Mouse (Mus musculus) kidney, postnatal 0 days (tissue): ENCODE data around the gene Zfp592. TPM values are rescaled to one million over a fixed set of nuclear protein-coding genes. Genes with fewer than 3 reads are reported as not detected.

Experiments
- ATAC-seq: fragments of 200-750 bp; cut with Nextera tagmentation; replicated peaks from 2 replicates; pipeline ENCODE4 v1.8.0; 2017; ENCODE audit warnings: low read depth, moderate number of reproducible peaks, moderate TSS enrichment, moderate library complexity; ENCODE audit not compliant: low FRiP score
- DNase-seq: peaks from one replicate; pipeline ENCODE4 v3.0.0-alpha.2; 2016; ENCODE audit warnings: low spot score
- H3K27ac ChIP-seq: fragments of 300-500 bp; sonication (generic); 2 replicates; pipeline ENCODE4 v1.5.1; 2014; ENCODE audit warnings: mild to moderate bottlenecking
- H3K27me3 ChIP-seq: fragments of 300-500 bp; sonication (generic); 2 replicates; pipeline ENCODE4 v1.6.1; 2014; ENCODE audit warnings: low read length, mixed read lengths; ENCODE audit not compliant: insufficient read depth
- H3K36me3 ChIP-seq: fragments of 300-500 bp; sonication (generic); 2 replicates; pipeline ENCODE4 v1.6.1; 2014; ENCODE audit warnings: low read length, mixed read lengths; ENCODE audit not compliant: insufficient read depth
- H3K4me1 ChIP-seq: fragments of 300-500 bp; sonication (generic); replicated peaks from 2 replicates; pipeline ENCODE4 v1.6.1; 2014; ENCODE audit warnings: antibody characterized with exemption, low read length, mixed read lengths; ENCODE audit not compliant: insufficient read depth
- H3K4me2 ChIP-seq: fragments of 300-500 bp; sonication (generic); 2 replicates; pipeline ENCODE4 v1.6.1; 2014; ENCODE audit warnings: mild to moderate bottlenecking, low read length, moderate library complexity, mixed read lengths
- H3K4me3 ChIP-seq: fragments of 300-500 bp; sonication (generic); replicated peaks from 2 replicates; pipeline ENCODE4 v1.5.1; 2014; ENCODE audit warnings: low read depth, low read length
- H3K9ac ChIP-seq: fragments of 300-500 bp; sonication (generic); 2 replicates; pipeline ENCODE4 v1.6.1; 2014; ENCODE audit warnings: low read depth, low read length
- H3K9me3 ChIP-seq: fragments of 300-500 bp; sonication (generic); replicated peaks from 2 replicates; pipeline ENCODE4 v1.6.1; 2016; ENCODE audit warnings: low read length, inconsistent platforms, mixed read lengths
- CTCF ChIP-seq: IDR thresholded peaks from 2 replicates; pipeline ENCODE4 v1.5.1; 2016; ENCODE audit warnings: antibody characterized with exemption, low read depth, mild to moderate bottlenecking, moderate library complexity
- WGBS: fragments of 180-500 bp; shearing (Covaris S2); extraction: QIAGEN DNeasy Blood & Tissue Kit; methylation state at CpG from one replicate; pipeline ENCODE4 v1.1.7; 2014; 5-methylcytosine and 5-hydroxymethylcytosine counted together
- polyA plus RNA-seq: library from polyadenylated mRNA; unstranded; fragments of >200 nt; fragmentation: Nextera tagmentation; extraction: Ambion mirVana; gene quantifications from 2 replicates; pipeline ENCODE4 v1.2.1, GENCODE M21; 2015

Zfp592 gene
- polyA plus RNA-seq, 1 experiment from 2014 or later, result 9.7 TPM

DNA sequence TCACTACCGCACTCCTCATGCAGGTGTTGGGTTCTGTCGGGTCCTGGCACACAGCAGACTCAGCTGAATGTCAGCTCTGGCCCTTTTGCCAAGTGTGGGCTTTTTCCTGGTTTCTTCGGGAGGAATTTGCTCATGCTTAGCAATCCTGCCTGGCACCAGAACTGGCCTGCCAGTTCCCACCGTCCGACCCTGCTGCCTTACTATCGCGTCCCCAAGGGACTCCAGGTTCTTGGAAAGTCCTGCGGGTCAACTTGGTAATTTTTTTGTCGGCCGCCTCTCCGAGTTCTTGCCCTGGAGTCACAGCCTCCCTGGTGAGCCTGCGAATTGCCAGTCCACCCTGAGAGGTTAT is 876 bp upstream of the Zfp592 start:
- H3K36me3 ChIP-seq, result no peaks in the 10 kb centered on the region
- H3K27me3 ChIP-seq, result no peaks in the 10 kb centered on the region
- peak overlapping the region; percentile 91 for H3K4me2 ChIP-seq
- under 1% methylated on average over 12 of the region's 12 CpGs for WGBS
- peak overlapping the region; percentile 91 for H3K4me3 ChIP-seq
- H3K4me1 ChIP-seq, result peaks cover 25% of the 10 kb centered on the region
- H3K9ac ChIP-seq, result peak overlapping the region; percentile 97
- no peaks in the 10 kb centered on the region for H3K9me3 ChIP-seq
- TF ChIP-seq CTCF, result no peak
- peak overlapping the region; percentile 98 for H3K27ac ChIP-seq
- DNase-seq (peak; percentile 19), ATAC-seq (peak; percentile 8; the same call in 1 of the 2 replicates)

DNA sequence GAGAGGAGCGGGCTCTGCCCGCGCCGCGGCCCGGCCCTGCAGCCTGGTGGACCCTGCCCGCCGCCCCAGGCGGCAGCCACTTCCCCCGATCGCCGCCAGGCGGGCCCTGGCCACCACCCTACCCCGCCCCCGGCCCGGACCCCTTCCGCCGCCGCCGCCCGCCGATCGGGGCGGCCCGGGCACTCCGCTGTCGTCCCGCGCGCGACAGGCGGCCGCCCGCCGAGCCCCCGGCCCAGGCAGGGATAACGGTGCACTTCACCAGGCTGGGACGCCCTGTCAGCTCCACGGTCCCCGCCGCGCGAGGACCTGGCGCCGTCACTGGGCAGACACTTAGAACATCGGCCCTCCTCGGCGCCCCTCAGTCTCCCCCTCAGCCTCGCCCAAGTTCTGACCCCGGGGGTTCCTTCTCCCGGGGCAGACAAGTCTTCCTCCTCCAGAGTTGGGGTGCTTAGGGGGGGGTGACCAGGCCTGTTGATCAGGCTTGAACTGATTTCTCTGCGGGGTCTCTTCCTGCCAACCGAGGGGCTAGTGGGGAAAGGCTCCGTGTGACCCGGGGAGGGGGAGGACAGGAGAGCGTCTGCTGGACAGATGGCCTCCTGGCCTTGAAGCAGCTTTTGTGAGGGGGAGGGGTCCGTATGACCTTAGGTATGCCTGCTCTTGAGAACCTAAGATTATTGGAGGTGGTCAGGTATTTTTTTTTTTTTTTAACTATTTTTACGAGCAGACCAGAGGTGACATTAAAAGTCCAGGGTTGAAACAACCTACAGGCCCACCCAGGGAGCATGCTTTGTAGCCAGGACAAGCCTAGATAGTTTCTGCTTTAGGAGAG is 567 bp downstream of the Zfp592 start:
- H3K4me2 ChIP-seq, result peak overlapping the region; percentile 91
- H3K9ac ChIP-seq, result peak overlapping the region; percentile 97
- under 1% methylated on average over 43 of the region's 58 CpGs for WGBS
- peak overlapping the region; percentile 91 for H3K4me3 ChIP-seq
- ATAC-seq (peak; percentile 83), DNase-seq (peak; percentile 73)
- H3K9me3 ChIP-seq, result no peaks in the 10 kb centered on the region
- peaks cover 25% of the 10 kb centered on the region for H3K4me1 ChIP-seq
- H3K27me3 ChIP-seq, result no peaks in the 10 kb centered on the region
- peak overlapping the region; percentile 98 for H3K27ac ChIP-seq
- TF ChIP-seq CTCF, result no peak; the same call in 1 of the 2 replicates
- H3K36me3 ChIP-seq, result no peaks in the 10 kb centered on the region

DNA sequence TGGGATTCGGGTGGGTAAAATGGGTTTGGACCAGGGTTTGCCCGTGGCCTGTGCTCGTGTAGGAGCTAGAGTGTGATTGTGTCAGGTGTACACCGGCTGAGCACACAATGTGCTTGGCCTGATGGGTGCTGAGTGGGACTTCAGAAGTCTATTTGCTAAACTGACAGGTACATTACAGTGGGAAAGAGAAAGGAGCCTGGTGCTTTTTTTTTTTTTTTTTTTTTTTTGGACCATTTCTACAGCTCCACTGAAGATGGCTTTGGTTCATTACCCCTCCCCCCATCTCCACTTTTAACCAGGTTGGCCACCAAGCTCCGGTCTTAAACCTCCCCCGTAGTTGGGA is 1.2 kb downstream of the Zfp592 start:
- DNase-seq (no peak), ATAC-seq (no peak)
- WGBS, result 19% methylated on average over 6 of the region's 6 CpGs
- H3K36me3 ChIP-seq, result no peaks in the 10 kb centered on the region
- peak overlapping the region; percentile 98 for H3K27ac ChIP-seq
- H3K9me3 ChIP-seq, result no peaks in the 10 kb centered on the region
- no peak for TF ChIP-seq CTCF
- H3K4me2 ChIP-seq, result peak overlapping the region; percentile 91
- no peaks in the 10 kb centered on the region for H3K27me3 ChIP-seq
- peaks cover 25% of the 10 kb centered on the region for H3K4me1 ChIP-seq
- H3K4me3 ChIP-seq, result peak overlapping the region; percentile 91
- H3K9ac ChIP-seq, result peak overlapping the region; percentile 97

DNA sequence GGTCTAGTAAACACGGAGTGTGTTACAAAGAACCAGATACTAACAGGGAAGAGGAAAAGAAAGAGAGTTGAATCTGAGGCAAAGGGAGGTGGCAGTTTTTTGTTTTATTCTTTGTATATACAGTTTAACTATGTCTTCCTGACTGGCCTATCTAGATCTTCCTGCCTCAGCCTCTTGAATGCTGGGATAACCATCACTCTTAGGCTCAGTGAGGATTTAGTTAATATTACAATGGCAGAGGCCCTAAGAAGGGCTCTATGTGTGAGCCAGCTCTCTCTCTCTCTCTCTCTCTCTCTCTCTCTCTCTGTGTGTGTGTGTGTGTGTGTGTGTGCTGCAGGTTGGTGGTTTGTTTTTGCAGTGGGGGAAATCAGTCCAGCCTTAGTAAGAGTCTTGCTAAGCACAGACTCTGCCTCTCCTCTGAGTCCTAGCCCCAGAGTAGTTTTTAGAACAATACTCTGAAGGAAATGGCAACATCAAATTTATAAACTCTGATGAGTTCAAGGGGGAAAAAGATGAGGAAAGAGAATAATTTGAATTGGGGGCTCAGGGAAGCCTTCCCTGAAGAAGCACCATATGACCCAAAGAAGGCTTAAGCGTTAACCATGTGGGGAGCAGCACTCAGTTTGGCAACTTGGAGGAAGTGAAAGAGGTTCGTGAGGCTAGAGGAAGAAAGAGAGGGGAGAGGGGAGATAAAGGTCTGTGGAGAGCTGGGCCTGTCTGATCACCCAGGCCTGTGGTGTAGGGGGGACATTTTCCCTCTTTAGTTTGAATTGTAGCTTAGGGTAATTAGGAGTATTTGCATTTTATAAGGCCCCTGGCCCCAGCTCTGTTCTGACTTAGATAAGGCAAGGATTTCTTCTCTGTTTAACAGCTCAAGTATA is 2.0 kb downstream of the Zfp592 start:
- no peak for TF ChIP-seq CTCF
- Histone ChIP-seq H3K4me3 (no peak overlapping the region), H3K4me1 (peaks cover 25% of the 10 kb centered on the region), H3K27ac (0 out of 2 replicates have a peak overlapping the region, but pooled peaks have one; percentile 57), H3K9me3 (no peaks in the 10 kb centered on the region), H3K4me2 (peak overlapping the region; percentile 91; the same call in 1 of the 2 replicates), H3K36me3 (no peaks in the 10 kb centered on the region), H3K27me3 (no peaks in the 10 kb centered on the region), H3K9ac (no peak overlapping the region)
- WGBS, result 47% methylated on average over 3 of the region's 3 CpGs
- no peak for ATAC-seq
- DNase-seq, result peak; percentile 35

DNA sequence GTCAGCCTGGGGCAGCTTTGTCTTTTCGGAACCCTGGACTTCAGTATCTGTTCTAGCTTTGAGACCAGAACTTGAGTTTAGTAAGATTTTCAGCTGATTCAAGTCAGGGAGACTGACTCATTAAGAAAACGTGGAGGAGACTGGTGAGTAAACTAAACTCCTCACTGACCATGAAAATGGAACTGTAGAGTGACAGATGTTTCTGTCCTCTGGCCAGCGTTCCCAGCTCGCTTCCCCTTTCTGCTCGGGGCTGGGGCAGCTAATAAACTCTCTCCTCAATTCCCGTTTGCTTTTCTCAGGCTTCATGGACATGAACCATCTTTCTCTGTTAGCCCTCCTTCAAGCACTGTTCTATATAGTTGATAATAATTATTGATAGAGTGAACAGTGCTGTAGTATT is 4.3 kb downstream of the Zfp592 start:
- Histone ChIP-seq H3K9me3 (no peaks in the 10 kb centered on the region), H3K27ac (no peak overlapping the region), H3K4me3 (no peak overlapping the region), H3K36me3 (no peaks in the 10 kb centered on the region), H3K4me1 (peaks cover 13% of the 10 kb centered on the region), H3K4me2 (no peak overlapping the region), H3K27me3 (no peaks in the 10 kb centered on the region), H3K9ac (no peak overlapping the region)
- 40% methylated on average over 6 of the region's 6 CpGs for WGBS
- TF ChIP-seq CTCF, result no peak
- DNase-seq, result no peak
- ATAC-seq, result no peak

GRCm38 (mm10) chr7:80999536-80999935 is 6.1 kb downstream of the Zfp592 start:
- H3K4me1 ChIP-seq, result peaks cover 10% of the 10 kb centered on the region
- DNase-seq (no peak), ATAC-seq (no peak)
- 92% methylated on average over 2 of the region's 2 CpGs for WGBS
- no peaks in the 10 kb centered on the region for H3K9me3 ChIP-seq
- no peak overlapping the region for H3K27ac ChIP-seq
- H3K9ac ChIP-seq, result no peak overlapping the region
- TF ChIP-seq CTCF, result no peak
- H3K4me2 ChIP-seq, result no peak overlapping the region
- no peak overlapping the region for H3K4me3 ChIP-seq
- H3K27me3 ChIP-seq, result no peaks in the 10 kb centered on the region
- no peaks in the 10 kb centered on the region for H3K36me3 ChIP-seq
